Mouse (Mus musculus) cerebellum, postnatal 10 days (tissue): ENCODE measurements around the gene Mapk1.

Experiments
- DNase-seq, 2 experiments: peaks; one replicate each; pipeline ENCODE4 v3.0.0; 2021; ENCODE audit warnings: mixed read lengths in 2 of 2

Mapk1 gene

GRCm38 (mm10) chr16:17018071-17018470 is 34.9 kb downstream of the Mapk1 start:
- no peak for DNase-seq

DNA sequence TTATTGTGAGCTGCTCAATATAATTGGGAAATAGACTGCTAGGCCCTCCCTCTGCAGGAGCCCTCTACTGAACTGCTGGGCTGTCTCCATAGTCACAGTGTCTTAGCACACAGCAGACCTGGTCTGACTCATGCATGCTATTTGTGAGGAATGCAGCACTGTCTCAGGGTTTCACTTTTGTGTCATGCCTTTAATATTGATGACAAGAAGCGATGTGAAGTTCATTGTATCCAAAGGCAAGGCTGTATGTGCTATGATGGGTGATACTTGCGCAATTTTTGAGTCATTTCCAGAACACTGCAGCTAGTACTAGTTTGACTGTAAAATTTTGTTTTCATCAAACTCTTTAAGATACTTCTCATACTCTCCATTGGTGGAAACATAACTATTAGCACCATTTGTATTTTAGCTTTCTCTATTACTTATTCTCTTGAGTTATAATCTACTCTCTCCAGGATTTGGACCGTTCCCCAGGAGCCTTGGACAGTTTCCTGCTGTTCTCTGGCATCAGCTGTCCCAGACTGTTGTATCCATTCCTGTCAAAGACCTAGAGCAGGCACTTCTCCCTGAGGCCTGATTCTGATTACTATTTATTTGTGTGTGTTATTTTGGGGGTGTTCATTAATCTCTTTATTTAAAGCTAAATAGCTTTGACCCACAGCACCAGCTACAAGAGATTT is 41.4 kb downstream of the Mapk1 start:
- peak; percentile 42 to 63 for DNase-seq

- no peak for DNase-seq
Observed at GRCm38 (mm10) chr16:17029971-17030695, 47.0 kb downstream of the Mapk1 start.

GRCm38 (mm10) chr16:17033754-17034153 is 50.6 kb downstream of the Mapk1 start:
- no peak for DNase-seq

GRCm38 (mm10) chr16:17040716-17041115 is 57.5 kb downstream of the Mapk1 start:
- no peak for DNase-seq

GRCm38 (mm10) chr16:17041417-17041816 is 58.2 kb downstream of the Mapk1 start:
- DNase-seq: no peak

DNA sequence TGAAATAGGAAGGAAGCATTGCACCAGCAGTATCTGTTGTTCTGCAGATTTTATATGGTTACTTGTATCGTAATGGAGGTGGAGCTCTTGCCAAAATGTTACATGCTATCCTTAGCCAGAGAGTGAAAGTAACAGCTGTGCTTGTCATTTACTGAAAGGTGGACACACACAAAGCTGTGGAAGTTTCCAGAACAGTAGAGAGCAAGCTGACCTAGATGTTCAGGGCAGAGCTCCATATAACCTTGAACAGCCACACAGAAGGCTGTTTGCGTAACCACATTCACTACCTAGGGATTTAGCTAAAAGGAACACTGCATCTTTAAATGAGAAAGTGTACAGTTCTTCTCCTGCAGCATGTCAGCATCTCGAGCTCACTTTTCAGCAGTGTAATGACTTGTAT is 61.1 kb downstream of the Mapk1 start:
- DNase-seq: no peak

DNA sequence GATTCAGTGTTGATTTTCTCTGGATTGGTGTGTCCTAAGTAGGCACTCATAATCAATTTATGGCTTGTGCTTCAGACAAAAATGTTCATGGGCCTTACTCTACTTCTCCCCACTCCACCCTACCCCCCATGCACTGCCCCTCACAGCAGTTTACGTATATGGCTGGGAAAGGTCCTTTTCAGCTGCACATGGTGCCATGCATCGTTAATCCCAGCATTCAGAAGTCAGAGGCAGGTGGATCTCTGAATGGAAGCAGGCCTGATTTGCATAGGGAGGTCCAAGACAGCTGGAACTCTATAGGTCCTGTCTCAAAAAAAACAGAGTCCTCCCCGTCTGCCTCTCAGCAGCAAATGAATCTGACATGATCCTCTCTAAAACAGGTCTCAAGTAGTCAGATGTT is 62.1 kb downstream of the Mapk1 start:
- no peak for DNase-seq

- DNase-seq: no peak
Observed at GRCm38 (mm10) chr16:17049886-17050285, 66.7 kb downstream of the Mapk1 start.

DNA sequence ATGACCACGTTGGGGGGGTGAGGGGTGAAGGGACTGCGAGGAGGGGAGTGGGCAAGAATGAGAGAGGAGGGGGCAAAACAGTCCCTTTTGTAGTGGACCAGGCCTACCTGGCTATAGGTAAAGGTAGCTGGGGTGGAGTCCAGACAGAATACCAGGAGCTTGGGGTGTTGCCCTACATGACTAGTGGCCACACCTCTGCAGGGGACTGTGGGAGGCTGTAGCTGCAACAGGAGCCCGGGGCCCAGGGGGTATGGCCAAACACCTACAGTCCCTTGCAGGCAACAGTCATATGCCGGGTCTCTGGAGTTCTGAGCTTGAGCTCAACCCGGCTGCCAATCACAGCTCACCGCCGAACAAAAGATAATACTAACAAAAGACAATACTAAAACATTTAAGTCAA is 68.9 kb downstream of the Mapk1 start:
- DNase-seq: no peak

DNA sequence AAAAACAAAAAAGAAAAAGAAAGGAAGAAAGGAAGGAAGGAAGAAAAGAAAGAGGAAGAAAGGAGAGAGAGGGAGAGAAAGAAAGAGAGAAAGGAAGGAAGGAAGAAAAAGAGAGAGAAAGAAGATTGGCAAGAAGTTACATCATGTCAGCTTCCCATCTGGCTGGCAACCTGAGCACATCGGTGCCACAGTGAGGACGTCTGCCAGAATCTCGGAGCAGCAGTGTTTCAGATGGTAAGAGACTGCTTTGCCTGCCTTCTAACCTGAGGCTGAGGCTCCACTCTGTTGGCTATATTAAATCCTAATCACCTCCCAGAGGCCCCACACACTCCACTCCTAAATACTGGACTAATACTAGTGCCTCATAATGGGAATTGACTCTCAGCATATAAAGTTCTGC is 70.7 kb downstream of the Mapk1 start:
- DNase-seq: peak; percentile 69 to 72

DNA sequence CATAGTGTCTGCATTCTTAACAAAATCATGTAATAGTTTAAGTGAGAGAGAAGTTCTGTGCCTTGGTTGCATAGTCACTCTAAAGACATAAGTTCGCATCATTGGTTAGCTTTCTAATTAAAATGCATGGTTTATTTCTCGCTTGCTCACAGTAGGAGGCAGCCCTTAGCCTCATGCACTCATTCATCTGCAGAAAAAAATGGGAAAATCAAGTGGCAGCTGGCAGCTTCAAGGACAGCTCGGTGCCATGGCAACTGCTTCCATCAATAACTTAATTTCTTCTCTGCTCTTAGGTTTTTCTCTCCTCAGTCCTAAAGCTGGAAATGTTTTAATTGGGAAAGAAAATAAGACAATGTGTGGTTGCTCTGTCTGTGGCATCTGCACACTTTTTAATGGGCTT is 72.4 kb downstream of the Mapk1 start:
- DNase-seq: peak in 1 of 2 experiments; percentile 20

GRCm38 (mm10) chr16:17062338-17062737 is 79.2 kb downstream of the Mapk1 start:
- no peak for DNase-seq

DNA sequence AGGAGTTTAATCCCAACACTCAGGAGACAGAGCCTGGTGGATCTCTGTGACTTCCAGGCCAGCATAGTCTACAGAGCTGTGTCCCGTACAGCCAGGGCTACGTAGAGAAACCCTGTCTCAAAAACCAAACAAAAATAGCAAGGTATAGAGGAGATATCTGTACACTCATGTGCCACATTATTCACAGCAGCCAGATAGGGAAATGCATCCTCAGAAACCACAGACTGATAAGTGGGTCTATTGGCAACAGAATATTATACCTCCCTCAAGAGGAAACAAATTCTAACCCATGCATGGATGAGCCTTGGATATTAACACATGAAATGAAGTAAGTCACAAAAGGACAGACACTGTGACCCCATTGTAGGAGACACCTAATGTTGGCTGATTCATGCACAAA is 84.4 kb downstream of the Mapk1 start:
- no peak for DNase-seq

DNA sequence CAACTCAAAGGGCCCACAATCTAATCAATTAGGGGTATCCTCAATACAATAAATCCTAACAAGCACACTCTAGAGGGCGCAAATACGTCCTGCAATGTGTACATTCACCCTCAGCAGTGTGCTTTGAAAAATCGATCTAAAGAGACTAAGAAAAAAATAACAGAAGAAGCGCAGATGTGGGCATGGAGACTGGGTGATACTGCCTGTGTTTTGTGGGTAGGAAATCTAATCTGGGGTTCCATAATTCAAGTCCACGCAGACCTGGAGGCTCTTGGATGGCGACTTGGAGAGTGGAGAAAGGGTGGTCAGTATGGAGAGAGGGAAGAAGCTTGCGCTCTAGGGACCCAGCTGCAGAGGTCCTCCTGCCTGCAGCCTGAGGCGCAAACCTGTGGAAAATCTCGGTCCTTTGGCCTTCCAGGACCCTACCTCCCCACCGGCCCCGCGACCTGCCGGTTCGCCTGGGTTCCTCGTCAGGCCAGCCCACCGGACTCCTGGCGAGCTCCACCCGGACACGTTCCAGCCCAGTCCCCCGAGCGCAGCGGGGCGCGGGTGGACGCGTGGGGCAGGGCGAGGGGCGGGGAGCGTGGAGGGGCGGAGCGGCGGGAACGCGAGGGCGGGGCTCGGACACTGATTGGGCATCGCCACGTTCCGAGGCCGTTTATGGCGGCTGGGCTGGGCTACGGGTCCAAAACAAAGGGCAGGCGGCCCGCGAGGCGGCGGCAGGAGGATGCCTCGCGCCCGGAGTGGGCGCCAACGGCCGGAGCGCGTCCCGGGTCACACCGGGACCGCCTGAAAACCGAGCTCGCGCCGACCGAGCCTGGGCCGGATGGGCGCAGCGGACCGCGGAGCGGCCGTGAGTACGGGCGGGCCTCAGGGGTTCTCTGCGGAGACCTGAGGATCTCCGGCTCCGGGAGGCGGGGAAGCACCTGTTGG is 86.6 kb downstream of the Mapk1 start, which contains the start of gene Ypel1:
Gene Ypel1 (plus strand): TSS at position 186 of the 933 bp plus-strand sequence.
- peak; percentile 95 to 97 for DNase-seq

DNA sequence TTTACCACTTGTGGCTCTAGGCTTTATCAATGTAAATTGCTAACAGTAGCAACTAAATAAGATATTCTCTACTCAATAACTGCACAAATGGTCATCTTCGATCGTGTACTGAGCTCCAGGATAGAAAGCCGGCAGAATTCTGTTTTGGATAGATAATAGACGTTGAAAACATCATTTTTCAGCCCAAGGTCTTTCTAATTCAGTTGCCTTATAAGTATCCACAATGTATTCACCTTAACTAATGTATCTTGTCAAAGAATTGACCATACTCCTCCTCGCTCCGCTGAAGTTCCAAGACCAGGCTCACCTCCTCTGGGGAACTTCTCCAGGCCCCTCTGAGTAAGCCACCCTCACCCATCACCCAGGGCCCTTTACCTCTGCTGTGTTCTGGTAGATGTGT is 87.5 kb downstream of the Mapk1 start:
- no peak for DNase-seq

GRCm38 (mm10) chr16:17073000-17073399 is 89.8 kb downstream of the Mapk1 start:
- no peak for DNase-seq

DNA sequence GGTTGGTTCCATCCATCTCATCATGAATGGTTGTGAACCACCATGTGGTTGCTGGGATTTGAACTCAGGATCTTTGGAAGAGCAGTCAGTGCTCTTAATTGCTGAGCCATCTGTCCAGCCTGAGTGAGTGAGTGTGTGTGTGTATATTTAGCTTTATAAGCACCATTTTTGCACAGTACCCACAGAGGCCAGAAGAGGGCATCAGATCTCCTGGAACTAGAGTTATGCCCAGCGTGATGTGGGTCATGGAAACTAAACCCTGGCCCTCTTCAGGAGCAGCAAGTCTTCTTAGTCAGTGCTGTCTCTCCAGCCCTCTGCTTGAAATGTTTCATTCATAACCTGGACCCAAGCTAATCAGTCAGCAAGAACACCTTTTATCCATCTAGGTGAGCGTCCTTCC is 93.1 kb downstream of the Mapk1 start:
- peak in 1 of 2 experiments; percentile 42 for DNase-seq

- DNase-seq: no peak
Observed at GRCm38 (mm10) chr16:17076869-17077268, 93.7 kb downstream of the Mapk1 start.

GRCm38 (mm10) chr16:17078101-17078500 is 94.9 kb downstream of the Mapk1 start:
- DNase-seq: peak in 1 of 2 experiments; percentile 45

GRCm38 (mm10) chr16:17082121-17082792 is 99.1 kb downstream of the Mapk1 start:
- no peak for DNase-seq

DNA sequence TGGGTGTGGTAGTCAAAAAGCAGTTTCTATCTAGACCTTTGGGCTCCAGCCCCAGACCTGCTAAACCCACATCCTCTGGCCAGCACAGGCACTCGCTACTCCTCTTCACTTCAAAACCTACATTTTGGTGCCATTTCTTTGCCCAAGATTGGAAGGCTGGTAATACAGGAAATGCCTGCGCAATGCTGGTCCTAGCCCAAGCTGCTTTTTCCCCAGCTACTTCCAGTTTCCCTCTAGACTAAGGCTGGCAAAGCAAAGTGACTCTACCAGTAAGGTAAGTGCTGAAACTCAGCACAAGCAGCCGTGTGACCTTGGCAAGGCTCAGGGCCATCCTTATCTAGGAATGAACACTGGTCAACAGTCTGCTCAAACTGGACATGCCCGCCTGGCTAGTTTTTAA is 102.5 kb downstream of the Mapk1 start:
- DNase-seq: no peak

DNA sequence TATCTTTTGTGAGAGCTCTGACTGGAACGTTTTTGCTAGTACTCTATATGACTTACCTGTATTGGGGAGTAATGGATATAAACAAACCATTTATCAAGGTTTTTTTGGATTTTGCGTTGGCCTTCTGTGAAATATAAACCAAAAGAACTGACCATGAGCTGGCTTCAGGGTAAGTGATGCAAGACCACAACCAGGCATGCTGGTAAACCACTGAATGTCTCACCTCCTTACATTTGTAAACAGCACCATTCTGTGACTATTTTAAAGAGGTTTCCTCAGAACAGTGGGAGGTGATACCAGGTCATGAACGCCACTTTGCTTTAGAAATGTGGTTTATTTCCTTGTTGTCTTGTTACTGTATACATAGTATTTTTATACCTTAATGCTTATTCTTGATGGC is 103.1 kb downstream of the Mapk1 start:
- no peak for DNase-seq
